Mouse (Mus musculus) cerebellum, adult 18-20 months (tissue): ENCODE measurements around the gene Ctbp2.
A peak's percentile ranks its signal among the peaks of the same experiment; 100 is the strongest.
"Not testable (repeated sequence)": the region's sequence is repeated elsewhere in the genome, so short reads cannot be mapped to it uniquely, and the experiment has no call there.

Experiments
- DNase-seq, 2 experiments: peaks; one replicate each; pipeline ENCODE4 v3.0.0; 2021

Ctbp2 gene

DNA sequence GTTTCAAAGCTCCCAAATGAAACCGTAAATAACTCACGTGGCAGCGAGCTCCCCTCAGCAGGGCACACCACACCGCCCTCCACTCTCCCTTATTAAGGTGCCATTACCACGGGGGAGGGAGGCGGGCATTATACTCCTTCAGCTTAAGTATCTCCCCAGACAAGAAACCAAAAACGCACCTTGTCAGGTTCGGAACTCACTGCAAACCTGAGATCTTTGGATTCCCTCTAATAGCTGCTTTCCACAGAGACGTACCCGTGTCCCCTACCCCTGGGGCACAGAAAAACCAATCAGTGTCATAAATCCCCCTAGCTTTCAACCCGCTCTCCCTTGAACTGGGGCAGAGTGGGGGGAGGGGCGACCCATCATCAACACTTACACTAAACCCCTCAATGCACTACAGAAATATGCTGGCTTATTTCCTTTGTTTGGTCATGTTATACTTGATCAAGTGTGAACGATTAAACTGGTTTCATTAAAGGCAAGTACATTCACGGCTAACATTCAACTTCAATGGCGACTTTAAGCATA lies 3.9 kb downstream of the Ctbp2 start:
- DNase-seq, result no peak

DNA sequence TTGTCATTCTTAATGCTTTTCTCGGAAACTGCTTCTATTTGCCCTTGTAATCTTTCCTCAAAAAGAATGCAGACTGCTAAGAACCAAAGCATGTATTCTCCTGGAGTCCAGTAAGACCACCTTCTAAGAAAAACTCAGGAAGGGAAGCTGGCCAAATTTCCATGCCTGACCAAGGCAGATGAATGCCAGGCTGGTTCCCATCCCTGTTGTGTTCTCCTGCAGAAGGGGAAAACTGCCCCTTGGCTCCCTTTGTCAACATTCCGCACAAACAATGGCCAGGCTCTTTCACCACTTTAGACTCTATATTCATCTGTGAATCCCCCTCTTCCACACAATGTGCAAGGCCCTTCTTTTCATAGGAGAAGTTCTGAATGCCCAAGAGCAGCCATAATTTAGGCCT lies 6.3 kb downstream of the Ctbp2 start:
- no peak for DNase-seq

DNA sequence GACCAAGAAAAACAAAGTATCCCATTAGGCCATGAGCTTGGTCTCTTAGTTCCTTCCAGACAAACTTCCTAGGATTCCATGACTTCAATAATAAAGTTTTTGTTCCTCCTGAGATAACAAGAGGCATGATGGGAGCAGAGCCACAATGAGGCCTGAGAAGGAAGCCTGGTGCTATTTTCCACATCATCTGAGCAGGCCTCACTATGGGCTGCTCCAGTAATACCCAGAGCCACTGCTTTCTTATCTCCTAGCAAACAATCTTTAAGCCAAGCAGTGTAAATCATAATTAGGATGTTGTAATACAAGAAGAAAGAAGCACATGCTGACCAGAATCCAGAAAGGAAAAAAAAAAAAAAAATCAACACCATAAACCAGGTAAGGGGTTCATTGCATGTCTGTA lies 7.6 kb downstream of the Ctbp2 start:
- no peak for DNase-seq

DNA sequence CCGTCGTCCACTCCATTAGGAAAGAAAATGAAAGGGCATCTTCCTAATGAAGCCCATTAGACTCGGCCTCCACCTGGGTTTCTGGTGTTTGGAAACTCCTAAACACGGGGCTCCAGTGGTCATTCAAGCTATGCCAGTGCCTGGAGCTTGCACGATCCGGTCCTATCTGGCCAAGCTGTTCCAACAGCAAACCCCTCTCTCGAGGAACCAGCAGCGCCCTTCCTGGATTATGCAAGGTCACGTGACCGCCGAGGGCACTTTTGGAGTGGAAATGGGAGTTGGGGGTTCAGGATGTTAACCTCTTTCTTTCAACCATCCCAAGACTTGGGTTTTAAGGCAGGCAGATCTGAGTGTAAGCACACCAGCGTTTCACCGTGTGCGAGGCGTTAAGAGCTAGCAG lies 8.3 kb downstream of the Ctbp2 start:
- DNase-seq, result peak in 1 of 2 experiments; percentile 23

DNA sequence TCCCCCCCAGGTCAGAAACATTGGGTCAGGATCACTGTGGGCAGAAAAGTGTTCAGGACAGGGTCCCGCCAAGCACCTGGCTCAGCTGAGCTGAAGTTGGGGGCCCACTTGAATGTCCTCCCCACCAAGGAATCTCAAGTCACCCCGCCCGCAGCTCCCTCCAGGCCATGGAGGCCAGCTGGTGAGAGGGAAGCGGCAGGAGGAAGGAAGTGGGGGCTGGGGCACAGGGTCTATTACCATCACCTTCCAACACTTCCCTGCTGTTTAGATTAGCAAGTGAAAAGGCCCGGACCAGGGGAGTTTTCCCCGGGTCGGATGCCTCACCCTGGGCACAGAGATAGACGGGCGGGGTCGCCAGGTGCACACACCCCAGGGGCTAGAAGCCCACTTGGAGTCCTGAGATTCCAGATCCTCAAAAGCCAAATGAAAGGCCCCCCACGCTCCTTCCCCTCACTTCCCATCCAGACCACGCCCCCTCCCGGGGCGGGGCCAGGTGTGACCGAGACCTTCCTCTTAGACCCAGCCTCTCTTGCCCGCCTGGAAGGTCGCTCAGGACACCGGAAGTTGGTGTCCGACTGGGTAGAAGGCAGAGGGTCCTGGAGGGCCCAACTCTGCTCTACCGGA lies 9.2 kb downstream of the Ctbp2 start:
- DNase-seq, result no peak

DNA sequence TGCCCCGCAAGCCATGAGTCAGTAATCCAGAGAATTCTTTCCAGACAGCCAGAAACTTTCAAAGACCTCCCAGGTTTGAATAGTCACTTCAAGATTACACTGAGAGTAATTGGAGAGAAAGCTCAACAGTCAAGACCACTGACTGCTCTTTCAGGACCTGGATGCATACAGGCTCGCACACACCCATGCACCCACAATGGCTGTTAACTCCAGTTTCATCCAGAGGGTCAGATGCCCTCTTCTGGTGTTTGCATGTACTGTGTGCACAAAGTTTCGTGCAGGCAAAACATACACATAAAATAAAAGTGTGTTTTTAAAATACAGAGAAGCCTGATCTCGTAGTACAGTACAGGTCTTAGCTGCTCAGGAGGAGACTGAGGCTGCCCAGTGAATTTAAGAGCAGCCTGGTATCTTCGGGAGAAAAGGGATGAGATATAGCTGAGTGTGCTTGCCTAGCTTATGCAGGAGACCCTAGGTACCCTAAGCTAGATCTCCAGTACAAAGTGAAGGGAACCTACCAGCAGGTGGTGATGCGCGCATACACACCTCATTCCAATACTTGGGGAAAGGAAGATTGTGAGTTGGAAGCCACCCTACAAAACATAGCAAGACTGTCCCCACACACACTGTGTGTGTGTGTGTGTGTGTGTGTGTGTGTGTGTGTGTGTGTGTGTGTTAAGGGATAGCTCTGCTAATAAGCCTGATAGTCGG lies 10.8 kb downstream of the Ctbp2 start:
- no peak for DNase-seq

DNA sequence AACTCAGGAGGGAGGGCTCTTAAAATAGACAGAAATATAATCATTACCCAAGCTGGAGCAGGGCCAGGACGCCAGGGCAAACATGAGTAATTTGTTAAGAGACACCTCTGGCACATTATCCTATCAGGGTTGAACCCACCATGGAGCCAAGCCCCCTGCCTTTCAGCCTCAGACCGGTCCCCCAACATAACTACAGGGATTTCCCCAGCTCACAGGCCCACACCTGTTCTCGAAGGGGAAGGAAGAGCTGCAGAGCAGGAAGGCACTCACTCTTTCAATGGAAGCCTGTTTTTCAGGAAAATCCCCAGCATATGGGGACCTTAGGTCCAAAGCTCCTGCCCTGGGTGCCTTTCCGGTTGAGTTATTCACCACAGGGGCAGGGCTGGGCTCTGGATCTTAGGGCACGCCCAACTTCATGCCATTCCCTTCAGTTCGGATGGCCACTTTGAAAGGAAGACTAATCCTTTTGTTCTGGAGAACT lies 11.8 kb downstream of the Ctbp2 start:
- DNase-seq, result no peak

DNA sequence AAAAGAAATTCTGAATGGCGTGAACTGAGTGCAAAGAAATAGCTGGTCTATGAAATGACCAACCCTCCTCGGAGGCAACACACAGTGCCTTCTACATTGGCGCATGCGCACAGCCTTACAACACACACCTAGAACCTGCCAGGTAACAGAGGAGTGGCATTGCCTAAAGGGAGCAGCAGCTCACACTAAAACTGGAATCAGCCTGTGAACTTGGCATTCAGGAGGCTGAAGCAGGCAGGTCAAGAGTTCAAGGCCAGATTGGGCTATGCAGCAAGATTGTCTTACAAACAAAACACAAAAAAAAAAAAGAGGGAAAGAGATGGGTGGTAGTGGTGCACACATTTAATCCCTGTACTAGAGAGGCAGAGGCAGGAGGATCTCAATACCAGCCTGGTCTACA lies 14.7 kb downstream of the Ctbp2 start:
- no peak for DNase-seq

DNA sequence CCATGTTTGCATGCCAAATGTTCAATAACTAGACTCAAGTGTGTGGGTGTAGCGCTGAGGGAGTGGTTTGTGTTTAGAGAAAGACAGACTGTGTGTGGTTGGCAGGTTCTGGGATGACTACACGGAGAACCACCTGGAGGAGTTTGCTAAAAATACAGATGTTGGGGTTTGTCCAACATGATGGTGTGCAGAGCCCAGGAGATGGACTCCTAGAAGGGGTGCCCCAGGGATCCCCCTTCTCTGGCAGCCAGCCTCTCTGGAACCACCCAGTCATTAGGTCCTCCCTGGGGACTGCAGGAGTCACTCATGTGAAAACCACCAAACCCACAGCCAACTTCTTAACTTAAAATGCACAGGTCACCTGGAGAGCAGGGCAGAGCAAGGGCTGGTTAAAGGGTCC lies 15.5 kb downstream of the Ctbp2 start:
- no peak for DNase-seq

DNA sequence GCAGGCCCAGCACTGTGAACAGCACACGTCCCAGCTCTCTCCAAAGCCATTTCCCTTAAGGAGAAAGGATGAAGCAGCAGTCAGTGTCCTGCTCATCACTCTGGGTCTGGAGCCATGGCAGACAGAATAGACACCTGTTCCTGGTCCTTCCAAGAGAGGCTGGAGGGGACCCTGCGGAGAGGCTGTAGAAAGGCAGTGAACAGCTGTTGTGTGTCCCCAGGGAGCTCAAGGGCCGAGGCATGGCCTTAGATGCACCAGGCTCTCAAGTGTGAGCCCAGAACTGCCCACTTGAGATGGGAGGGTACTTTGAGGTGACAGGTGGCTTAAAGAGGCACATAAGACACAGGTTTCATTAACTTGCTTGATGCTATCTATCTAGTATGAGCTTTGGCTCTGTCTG lies 21.6 kb downstream of the Ctbp2 start:
- no peak for DNase-seq

DNA sequence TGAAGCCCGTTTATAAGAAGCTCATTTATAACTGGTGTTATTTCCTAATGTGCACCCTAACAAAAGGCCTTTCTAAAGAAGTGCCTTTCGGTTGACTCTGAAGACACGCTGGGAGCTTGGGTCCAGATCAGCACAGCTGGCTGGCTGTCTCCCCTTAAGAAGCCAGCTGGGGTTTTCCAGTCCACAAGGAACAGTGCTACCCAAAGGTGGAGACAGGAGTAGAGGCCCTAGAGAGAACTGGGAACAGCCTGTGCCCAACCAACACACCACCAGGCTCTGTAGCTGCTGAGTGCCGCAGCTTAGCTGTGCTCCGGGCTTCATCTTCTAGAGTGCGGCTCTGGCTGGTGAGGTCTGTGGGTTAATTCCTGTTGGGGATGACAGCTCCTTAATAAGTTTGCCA lies 23.1 kb downstream of the Ctbp2 start:
- DNase-seq, result no peak

DNA sequence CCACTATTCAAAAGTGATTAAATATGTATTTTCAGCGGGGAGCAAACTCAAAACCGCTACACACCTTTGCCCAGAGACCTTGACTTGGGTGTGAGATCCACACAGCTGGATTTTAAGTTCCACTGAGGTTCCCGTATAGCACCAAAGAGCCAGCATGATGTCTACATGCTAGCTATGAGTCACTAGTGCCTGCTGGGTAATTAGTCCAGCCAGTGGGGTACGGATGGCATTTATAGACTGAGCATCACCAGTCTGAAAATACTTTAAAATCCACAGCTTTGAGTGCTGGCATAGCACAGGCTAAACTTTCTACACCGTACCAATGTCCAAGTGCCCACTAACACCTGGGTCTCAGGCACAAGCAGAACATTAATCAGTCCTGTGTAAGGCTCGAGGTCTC lies 24.0 kb downstream of the Ctbp2 start:
- DNase-seq, result no peak

DNA sequence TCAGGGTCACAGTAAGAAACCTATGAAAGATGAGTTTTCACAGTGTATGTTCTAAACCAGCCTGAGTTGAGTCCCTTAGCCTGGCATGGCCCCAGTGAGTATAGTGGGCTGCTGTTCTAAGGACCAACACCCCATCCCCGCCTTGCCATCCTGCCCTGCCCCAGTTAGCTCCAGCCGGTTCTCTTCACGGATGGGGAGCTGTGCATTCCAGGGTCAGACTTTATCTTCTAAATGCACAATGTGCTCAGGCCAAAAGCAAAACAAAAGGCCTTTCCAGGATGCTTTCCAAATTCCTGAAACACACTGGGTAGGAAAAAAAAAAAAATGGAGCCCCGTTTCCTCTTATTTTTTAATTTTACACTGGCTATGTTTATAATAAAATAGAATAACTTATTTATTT lies 24.9 kb downstream of the Ctbp2 start:
- no peak for DNase-seq

DNA sequence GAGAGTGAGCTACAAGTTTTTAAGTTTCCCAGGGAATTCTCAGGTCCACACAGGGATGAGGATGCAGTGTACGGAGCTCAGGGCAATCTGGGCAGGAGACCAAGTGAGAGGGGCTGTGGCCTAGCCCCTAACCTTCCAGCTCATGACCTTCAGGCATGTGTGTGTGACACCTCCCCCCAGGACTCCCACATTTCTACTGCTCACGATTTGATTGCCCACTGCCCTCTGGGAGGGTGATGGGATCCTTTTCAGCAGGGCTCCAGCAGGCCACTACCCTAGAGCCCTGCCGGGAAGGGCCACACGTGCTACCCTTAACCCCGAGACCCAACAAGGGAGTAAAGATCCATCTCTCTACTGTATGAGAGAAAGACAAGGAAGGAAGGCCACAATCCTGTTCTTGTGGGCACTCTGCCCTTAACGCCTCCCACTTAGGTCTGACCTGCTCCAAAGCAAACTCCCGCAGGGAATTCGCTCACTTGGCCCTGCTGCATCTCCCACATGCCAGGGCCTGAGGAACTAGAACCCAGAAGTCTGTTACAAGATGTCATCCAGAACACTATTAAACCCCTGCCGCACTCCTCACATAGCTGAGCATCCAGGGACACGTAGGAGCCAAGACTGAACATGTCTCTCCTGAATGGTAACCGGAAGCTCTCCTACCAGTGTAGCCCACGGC lies 25.9 kb downstream of the Ctbp2 start:
- DNase-seq, result peak; percentile 54 to 63

DNA sequence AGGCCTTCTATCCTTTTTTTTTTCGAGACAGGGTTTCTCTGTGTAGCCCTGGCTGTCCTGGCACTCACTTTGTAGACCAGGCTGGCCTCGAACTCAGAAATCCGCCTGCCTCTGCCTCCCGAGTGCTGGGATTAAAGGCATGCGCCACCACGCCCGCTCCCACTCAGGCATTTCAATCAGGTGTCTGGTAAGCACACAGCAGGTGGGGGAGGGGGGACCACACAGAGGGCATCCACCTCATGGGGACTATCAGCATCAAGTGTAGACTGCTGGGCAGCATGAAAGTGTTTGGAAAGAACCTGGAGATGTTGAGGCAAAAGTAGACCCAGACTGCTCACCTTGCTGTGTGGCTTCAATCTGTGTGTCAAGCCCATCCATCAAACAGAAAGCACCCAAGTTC lies 28.5 kb downstream of the Ctbp2 start:
- not testable (repeated sequence) for DNase-seq

DNA sequence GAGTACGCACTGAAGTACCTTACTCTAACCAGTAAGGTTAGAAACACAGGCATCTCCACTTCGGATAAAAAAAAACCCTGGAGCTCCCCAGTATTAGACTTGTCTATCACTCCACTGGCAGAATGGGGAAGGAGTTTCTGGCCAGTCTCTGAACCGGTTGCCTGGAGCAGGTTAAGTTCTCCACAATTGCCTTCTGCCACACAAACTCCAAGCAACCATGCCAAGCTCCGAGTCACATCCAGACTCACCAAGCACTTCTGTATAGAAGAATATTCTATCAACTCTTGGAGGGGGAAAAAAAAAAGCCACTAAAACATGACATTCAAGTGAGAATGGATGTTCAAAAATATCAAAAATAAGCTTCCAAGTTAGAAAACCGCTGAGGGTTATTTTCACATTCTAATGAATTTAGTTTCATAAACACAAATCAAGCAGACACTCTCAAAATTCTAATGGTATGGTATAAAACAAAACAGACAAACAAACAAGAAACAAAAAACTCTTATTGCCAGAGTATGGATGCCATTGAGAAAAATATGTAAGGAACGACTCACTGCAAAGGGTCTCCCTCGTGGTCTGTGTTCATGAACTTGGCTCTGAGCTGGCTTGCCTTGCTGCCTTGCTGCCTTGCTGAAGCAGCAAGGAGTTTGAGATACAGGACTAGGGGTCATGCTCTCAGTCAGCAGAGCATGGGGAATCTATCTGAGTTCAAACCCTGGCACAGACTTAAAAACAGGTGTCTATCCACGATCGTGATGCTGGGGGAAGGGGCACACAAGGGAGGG lies 29.3 kb downstream of the Ctbp2 start:
- DNase-seq, result peak in 1 of 2 experiments; percentile 36

DNA sequence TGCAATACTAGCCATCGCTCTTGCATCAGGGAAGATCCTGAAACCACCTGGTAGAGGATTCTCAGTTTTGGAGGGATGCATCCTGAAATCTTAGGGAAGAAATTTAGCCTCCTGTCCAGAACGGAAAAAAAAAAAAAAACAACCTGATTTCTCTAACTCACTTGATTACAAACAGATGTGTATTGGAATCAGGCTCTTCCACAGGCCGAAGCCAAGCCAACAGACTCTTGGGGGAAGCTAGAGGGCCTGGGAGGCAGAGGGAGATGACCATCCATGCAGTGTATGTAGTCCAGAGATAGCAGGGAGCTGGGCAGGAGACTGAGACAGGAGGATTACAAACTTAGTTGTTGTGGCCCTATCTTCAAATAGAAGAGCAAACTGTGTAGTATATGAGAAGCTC lies 30.0 kb downstream of the Ctbp2 start:
- no peak for DNase-seq

DNA sequence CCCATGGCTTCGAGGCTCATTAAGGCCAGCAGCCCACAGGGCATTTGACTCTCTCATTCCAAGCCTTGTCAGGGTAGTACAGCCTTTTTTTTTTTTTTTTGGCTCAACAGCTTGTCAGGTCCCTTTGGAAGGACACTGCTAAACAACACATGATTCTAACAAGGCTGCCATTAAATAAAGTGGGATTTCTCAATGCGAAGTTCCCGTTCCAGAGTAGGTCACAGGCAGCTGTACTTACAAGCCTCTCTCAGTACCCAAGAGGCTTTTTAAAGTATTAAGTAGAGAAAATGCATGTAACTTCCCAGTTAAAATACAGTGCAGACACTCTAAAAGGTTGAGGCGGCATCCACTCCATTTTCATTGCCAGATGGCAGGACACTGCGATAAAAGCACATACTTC lies 30.4 kb downstream of the Ctbp2 start:
- DNase-seq, result no peak

DNA sequence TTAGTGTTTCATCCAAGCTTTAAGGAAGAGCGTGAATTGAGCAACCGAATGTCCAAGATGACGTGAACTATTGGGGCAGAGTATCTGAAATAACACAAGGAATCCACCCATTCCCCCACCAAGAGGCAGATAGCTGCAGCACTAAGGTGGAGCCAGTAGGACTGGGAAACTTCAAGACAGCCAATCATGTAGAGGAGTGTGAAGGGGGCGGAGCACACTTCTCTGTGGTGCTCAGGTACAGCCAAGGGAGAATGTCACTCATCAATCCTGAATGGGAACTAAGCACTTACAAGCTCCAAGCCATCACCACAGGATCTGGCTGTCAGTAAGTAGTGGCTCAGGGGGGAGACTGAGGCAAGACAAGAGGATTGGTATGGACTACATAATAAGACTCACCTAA lies 33.5 kb downstream of the Ctbp2 start:
- no peak for DNase-seq

DNA sequence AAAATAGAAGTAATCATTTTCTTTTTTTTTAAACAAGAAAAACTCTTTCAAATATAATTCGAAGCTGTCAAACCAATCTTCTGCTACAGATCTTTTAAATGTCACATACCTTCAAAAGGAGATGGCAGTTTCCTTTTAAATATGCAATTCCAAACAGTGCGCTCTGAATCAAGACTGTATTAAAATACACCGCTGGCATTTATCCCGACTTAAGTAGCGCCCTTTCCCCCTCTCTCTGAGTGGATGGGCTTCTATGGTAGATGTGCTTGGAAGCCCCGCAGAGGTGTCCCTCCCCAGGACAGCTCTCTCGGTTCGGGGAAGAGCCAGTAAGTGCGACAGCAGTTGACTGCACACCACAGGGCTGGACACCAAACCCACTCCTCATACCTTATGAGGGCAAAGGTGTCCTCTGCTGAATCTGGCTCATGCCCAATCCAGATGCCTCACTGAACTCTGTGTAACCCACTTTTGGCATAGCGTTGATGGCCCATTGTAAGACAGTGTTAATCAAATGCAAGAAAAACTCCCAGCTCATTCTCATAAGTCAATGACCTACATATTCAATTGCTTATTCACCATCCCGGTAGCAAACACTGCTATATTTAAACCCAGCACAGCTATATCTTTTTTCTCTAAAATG lies 34.4 kb downstream of the Ctbp2 start:
- no peak for DNase-seq

DNA sequence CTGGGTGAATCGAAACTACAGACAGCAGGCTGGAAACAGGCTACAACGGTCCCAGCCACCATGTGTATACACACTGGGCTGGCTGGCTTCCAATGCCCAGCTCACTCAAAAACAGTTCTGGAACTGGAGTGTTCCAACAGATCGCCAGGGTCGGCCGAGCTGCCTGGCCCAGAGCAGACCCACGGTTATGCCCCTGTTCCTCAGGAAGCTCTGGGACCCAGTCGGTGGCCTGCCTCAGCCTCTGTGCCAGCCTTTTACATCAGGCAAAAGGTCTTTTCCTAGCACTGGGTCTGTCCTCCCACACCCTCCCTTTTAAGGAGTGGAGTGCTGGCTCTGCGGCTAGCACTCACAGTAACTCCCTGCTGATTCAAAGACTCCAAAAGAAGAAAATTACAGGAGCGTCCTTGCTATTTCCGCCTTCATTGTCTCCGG lies 35.3 kb downstream of the Ctbp2 start:
- peak; percentile 82 to 83 for DNase-seq

DNA sequence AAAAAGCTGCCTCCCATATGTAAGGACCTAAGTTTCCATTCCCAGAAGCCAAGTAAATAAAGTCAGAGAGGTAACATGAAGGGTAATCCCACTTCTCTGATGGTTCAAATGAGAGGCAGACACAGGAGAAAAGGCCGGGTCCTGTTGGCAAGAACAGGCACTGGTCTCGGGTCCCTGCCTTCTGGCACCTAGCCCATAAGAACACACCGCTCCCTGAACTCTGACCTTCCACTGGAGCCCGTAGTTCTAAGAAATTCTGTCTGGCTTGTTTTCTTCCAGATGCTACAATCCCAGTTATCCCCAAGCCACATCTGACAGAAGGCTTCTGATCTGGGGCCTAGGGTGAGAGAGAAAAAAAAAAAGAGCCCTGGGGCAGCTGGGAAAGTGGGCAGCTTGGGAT lies 35.7 kb downstream of the Ctbp2 start:
- DNase-seq, result no peak

DNA sequence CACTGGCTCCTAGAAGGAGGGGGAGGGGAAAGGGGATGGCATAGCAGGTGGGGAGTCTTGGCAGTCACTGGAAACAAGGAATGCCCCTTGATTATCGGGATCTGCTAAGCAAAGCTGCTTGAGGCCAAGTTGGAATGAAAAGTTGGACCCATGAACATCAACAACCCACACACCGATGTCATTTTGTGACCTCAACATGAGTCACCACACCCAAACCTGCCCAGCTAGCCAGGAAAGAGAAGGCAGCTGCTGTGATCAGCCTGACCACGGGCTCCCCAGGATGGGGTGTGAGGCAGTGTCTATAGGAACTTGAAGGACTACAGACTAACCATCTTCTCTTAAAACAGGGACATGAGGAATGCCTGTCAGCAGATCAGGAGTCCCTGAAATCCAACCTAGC lies 38.7 kb downstream of the Ctbp2 start:
- DNase-seq, result no peak
